Mouse (Mus musculus): ENCODE measurements at regions not wholly inside any gene's neighbourhood (a gene's known extent, or its start where the extent isn't known, plus 50 kb on each side); places are given as distances from the start of the nearest gene placed in this dataset.
"Not testable (repeated sequence)": the region's sequence is repeated elsewhere in the genome, so short reads cannot be mapped to it uniquely, and the experiment has no call there.

- in situ Hi-C loops (cut with MboI, MseI) = no loop called here
These were observed 1256.1 kb upstream of the Gm12353 start for GRCm38 (mm10) chr4:18349157-18349556.

GRCm38 (mm10) chr4:18365514-18365913 lies 1239.7 kb upstream of the Gm12353 start:
- in situ Hi-C loops (cut with MboI, MseI) = no loop called here

- in situ Hi-C loops (cut with MboI, MseI) = no loop called here
These were observed 1239.3 kb upstream of the Gm12353 start for GRCm38 (mm10) chr4:18365916-18366315.

GRCm38 (mm10) chr4:18394815-18395521 lies 1210.3 kb upstream of the Gm12353 start:
- in situ Hi-C loops (cut with MboI, MseI) = loop anchor here in 1 of 2 experiments (10.0 kb wide), 1 partner anchor 270 kb away; no protein-coding TSS in a partner anchor

GRCm38 (mm10) chr4:18395528-18396128 lies 1209.6 kb upstream of the Gm12353 start:
- in situ Hi-C loops (cut with MboI, MseI) = loop anchor here in 1 of 2 experiments (10.0 kb wide), 1 partner anchor 271 kb away; no protein-coding TSS in a partner anchor

GRCm38 (mm10) chr4:18410338-18410737 lies 1194.9 kb upstream of the Gm12353 start:
- in situ Hi-C loops (cut with MboI, MseI) = no loop called here

GRCm38 (mm10) chr4:18441385-18441784 lies 1163.9 kb upstream of the Gm12353 start:
- in situ Hi-C loops (cut with MboI, MseI) = no loop called here

GRCm38 (mm10) chr4:18444284-18445004 lies 1160.8 kb upstream of the Gm12353 start:
- in situ Hi-C loops (cut with MboI, MseI) = no loop called here

GRCm38 (mm10) chr4:18461641-18462040 lies 1143.6 kb upstream of the Gm12353 start:
- in situ Hi-C loops (cut with MboI, MseI) = no loop called here

- in situ Hi-C loops (cut with MboI, MseI) = not testable (repeated sequence)
These were observed 1137.0 kb upstream of the Gm12353 start for GRCm38 (mm10) chr4:18468271-18468670.

GRCm38 (mm10) chr4:18469534-18469933 lies 1135.7 kb upstream of the Gm12353 start:
- in situ Hi-C loops (cut with MboI, MseI) = no loop called here

All from T-helper 17 cell (primary cell).